Mouse (Mus musculus): ENCODE measurements around the gene Dok4.

Gene Dok4

GRCm38 (mm10) chr8:94876197-94876730 lies at the start of gene Dok4:
Gene Dok4, minus strand, starts transcription at chr8:94876330.
- in situ Hi-C loops (cut with MboI, MseI): no loop called here

- in situ Hi-C loops (cut with MboI, MseI): no loop called here
Observed at GRCm38 (mm10) chr8:94923405-94923804, 47.3 kb upstream of the Dok4 start, which contains the start of gene Adgrg5. Gene Adgrg5, plus strand, starts transcription at chr8:94923694.

- in situ Hi-C loops (cut with MboI, MseI): no loop called here
Observed at GRCm38 (mm10) chr8:94922602-94923001, 46.5 kb upstream of the Dok4 start.

- in situ Hi-C loops (cut with MboI, MseI): no loop called here
Observed at GRCm38 (mm10) chr8:94922176-94922575, 46.0 kb upstream of the Dok4 start.

- in situ Hi-C loops (cut with MboI, MseI): no loop called here
Observed at GRCm38 (mm10) chr8:94919256-94919655, 43.1 kb upstream of the Dok4 start.

GRCm38 (mm10) chr8:94917851-94918495 lies 41.8 kb upstream of the Dok4 start, which contains the start of gene Ccdc102a:
Gene Ccdc102a, minus strand, starts transcription at chr8:94918098.
- in situ Hi-C loops (cut with MboI, MseI): no loop called here

- in situ Hi-C loops (cut with MboI, MseI): no loop called here
Observed at GRCm38 (mm10) chr8:94917352-94917751, 41.2 kb upstream of the Dok4 start.

GRCm38 (mm10) chr8:94916960-94917324 lies 40.8 kb upstream of the Dok4 start:
- in situ Hi-C loops (cut with MboI, MseI): no loop called here

GRCm38 (mm10) chr8:94916311-94916959 lies 40.3 kb upstream of the Dok4 start:
- in situ Hi-C loops (cut with MboI, MseI): no loop called here

GRCm38 (mm10) chr8:94914701-94915101 lies 38.6 kb upstream of the Dok4 start:
- in situ Hi-C loops (cut with MboI, MseI): no loop called here

- in situ Hi-C loops (cut with MboI, MseI): no loop called here
Observed at GRCm38 (mm10) chr8:94914256-94914655, 38.1 kb upstream of the Dok4 start.

- in situ Hi-C loops (cut with MboI, MseI): no loop called here
Observed at GRCm38 (mm10) chr8:94913061-94913660, 37.0 kb upstream of the Dok4 start.

GRCm38 (mm10) chr8:94908847-94909246 lies 32.7 kb upstream of the Dok4 start:
- in situ Hi-C loops (cut with MboI, MseI): loop anchor here (5.0 kb wide), 1 partner anchor 913 kb away; no protein-coding TSS in a partner anchor

- in situ Hi-C loops (cut with MboI, MseI): loop anchor here (5.0 kb wide), 1 partner anchor 915 kb away; no protein-coding TSS in a partner anchor
Observed at GRCm38 (mm10) chr8:94907591-94908300, 31.6 kb upstream of the Dok4 start.

GRCm38 (mm10) chr8:94904450-94905175 lies 28.5 kb upstream of the Dok4 start:
- in situ Hi-C loops (cut with MboI, MseI): loop anchor here (5.0 kb wide), 1 partner anchor 918 kb away; no protein-coding TSS in a partner anchor

- in situ Hi-C loops (cut with MboI, MseI): no loop called here
Observed at GRCm38 (mm10) chr8:94903709-94904108, 27.6 kb upstream of the Dok4 start.

- in situ Hi-C loops (cut with MboI, MseI): no loop called here
Observed at GRCm38 (mm10) chr8:94901031-94901430, 24.9 kb upstream of the Dok4 start.

GRCm38 (mm10) chr8:94900617-94901016 lies 24.5 kb upstream of the Dok4 start:
- in situ Hi-C loops (cut with MboI, MseI): no loop called here

GRCm38 (mm10) chr8:94899262-94899661 lies 23.1 kb upstream of the Dok4 start:
- in situ Hi-C loops (cut with MboI, MseI): no loop called here

- in situ Hi-C loops (cut with MboI, MseI): no loop called here
Observed at GRCm38 (mm10) chr8:94892917-94893316, 16.8 kb upstream of the Dok4 start.

GRCm38 (mm10) chr8:94888383-94889036 lies 12.4 kb upstream of the Dok4 start:
- in situ Hi-C loops (cut with MboI, MseI): no loop called here
